Mouse (Mus musculus) urinary bladder, postnatal 10 days (tissue): ENCODE data around the gene Fgd3.
A peak's percentile ranks its signal among the peaks of the same experiment; 100 is the strongest.

Experiments used
- DNase-seq: peaks from one replicate; pipeline ENCODE4 v3.0.0; 2022; ENCODE audit warnings: low spot score

Gene Fgd3

GRCm38 (mm10) chr13:49341012-49341830, 21.1 kb upstream of the Fgd3 start, which contains the start of gene Bicd2:
Bicd2 (plus strand) TSS chr13:49341585.
- DNase-seq, result peak; percentile 88

DNA sequence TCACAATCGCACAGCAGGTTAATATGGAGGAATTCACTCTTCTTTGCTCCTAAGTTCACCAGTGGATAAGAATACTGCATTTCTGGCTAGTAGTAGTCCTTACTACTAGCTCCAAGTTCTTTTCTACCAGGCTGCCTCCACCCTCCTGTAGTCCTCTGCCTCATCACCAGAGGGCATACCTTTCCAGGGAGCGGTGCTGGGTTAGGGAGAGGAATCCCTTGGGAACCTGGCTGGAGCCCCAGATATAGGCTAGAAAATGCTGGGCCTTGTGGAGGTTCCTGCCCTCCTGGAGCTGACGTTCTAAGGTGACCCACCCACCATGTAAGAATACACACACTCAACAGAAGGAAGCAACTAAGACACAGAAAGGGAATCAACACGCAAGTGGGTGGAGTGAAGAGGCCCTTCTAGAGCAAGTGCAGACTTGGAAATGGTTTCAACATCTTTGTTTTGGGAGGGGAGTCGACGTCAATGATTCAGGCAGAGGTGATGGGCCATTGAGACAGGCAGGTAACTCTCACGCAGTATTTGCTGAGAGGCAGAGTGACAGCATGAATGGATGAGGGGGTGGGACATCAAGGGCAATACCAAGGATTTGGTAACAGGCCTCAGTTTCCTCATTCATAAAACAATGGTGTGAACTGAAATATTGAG, 18.9 kb upstream of the Fgd3 start:
- DNase-seq, result no peak

DNA sequence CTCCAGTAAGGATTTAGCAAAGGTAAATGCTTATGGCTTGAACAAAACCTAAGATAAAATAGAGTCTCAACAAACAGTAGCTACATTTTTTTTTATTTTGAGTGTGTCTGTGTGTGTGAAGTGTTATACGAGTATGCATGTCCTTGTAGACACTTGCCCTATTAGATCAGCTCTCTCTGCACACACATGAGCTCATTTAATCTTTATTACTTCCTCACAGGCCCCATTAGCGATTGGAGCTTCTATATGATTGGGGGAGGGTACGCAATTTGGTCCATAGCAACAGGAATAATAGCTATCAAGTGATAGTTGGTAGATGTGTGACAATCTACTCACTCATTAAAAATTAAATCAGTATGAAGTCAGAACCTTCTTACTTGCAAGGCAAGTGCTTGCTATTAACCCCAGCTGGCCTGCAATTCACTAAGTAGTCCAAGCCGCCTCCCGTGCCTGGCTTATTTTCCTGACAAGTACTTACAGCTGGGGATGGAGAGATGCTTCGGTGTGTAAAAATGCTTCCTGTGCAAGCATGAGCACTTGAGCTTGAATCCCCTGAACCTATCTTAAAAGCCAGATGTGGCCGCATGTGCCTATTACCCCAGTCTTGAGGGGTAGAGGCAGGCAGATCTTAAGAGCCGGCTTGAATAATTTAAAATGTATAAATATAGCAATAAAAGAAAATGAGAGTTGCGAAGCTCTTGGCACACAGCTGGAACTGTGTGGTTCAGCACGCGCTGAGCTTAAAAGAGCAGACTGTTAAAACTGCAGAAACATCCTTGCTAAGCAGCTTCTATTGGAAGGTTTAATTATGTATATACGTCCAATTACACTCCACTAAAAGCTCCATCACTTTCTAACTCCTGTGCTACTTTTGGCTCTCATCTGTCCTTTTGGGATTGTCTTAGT, 15.2 kb upstream of the Fgd3 start:
- no peak for DNase-seq

DNA sequence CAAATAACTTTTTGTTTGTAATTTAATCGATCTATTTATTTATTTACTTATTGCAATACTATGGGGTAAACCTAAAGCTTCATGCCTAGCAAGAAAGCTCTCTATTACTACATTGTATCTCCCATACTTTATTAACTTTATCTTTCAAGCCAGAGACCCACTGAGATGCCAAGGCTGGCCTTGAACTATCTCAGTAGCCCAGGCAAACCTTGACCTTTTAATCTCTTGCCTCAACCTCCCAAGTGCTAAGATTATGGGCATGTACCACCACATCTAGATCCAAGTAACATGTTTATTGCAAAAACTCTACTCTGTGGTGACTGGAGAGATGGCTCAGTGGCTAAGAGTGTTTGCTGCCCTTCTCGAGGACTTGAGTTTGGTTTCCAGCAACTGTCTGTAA, 13.1 kb upstream of the Fgd3 start:
- no peak for DNase-seq

- DNase-seq, result no peak
Measured at GRCm38 (mm10) chr13:49328101-49328500, 8.0 kb upstream of the Fgd3 start.

- no peak for DNase-seq
Measured at GRCm38 (mm10) chr13:49326246-49327206, 6.4 kb upstream of the Fgd3 start.

- DNase-seq, result no peak
Measured at GRCm38 (mm10) chr13:49324871-49325270, 4.8 kb upstream of the Fgd3 start.

- no peak for DNase-seq
Measured at GRCm38 (mm10) chr13:49322739-49323138, 2.6 kb upstream of the Fgd3 start.

GRCm38 (mm10) chr13:49322169-49322568, 2.1 kb upstream of the Fgd3 start:
- no peak for DNase-seq

- DNase-seq, result no peak
Measured at GRCm38 (mm10) chr13:49321452-49321851, 1.3 kb upstream of the Fgd3 start.

DNA sequence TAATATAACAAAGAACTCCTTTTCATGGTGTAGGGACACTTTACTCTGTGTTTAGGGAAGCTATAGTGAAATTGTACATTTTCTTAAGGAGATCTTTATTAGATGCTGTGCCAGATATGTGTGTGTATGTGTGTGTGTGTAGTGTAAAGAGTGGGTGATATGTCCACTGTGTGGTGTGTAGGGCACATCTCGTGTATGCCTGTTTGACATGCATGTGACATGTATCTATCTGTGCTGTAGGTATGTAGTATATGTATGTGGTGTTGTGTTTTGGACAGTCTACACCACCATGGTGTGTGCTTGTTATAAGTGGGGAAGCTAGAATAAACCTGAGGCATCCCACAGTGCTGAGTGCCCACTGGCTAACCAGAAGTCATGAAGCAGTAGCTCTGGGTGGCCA, 403 bp upstream of the Fgd3 start:
- DNase-seq, result no peak

DNA sequence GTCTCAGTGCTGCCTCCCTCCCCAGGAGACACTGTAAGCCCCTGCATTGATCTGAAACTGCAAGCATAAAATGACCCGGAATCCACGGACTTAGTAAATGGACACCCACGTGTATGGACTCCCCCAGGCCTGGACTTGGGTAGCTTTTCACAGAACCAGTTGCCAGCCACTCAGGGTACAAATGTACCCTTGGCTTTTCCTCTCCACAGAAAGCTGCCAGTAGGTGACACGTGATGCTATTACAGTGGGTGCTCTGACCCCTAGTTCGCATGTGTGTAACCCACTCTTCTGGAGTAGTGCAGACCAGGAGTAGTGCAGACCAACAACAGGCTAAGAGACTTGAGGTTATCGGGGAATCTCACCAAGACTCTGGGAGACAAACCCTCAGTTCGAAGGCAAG, 2.2 kb downstream of the Fgd3 start:
- DNase-seq, result no peak

DNA sequence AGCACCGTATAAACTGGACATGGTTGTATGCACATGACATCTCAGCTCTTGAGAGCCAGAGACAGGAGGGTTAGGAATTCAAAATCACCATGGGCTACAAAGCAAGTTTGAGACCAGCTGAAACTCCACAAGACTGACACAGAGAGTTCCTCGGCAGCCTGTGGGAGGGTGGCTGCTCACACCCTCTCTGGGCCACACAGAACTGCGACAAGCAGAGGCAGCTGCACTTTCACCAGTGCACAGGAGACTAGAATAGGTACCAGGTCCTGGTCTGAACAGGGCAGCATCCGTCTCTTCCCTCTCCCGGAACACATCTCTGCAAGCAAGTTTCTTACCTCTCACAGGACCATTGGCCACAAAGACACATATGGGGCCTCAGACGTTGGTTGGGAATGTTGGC, 2.6 kb downstream of the Fgd3 start:
- no peak for DNase-seq

GRCm38 (mm10) chr13:49316386-49317162, 3.5 kb downstream of the Fgd3 start:
- no peak for DNase-seq

GRCm38 (mm10) chr13:49311642-49312041, 8.5 kb downstream of the Fgd3 start:
- no peak for DNase-seq

GRCm38 (mm10) chr13:49309501-49309900, 10.6 kb downstream of the Fgd3 start:
- no peak for DNase-seq

- DNase-seq, result no peak
Measured at GRCm38 (mm10) chr13:49308861-49309403, 11.2 kb downstream of the Fgd3 start.

DNA sequence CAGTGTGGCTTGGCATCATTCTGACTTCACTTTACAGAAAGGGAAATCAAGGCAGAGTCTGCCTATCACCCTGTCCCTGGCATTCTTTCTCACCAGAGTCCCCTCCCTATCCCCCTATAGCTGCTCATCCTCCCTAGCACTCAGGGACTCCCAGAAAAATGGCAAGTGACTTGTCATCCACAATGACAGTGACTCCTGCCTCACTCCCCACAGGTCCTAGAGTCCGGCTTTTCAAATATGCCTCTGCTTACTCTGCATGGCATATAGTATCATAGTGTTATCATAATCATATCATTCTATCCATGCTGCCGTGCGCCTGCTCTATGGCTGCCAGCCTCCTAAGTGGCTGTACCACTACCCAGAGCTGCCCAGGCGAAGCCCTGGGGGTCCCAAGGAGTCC, 11.9 kb downstream of the Fgd3 start:
- no peak for DNase-seq

DNA sequence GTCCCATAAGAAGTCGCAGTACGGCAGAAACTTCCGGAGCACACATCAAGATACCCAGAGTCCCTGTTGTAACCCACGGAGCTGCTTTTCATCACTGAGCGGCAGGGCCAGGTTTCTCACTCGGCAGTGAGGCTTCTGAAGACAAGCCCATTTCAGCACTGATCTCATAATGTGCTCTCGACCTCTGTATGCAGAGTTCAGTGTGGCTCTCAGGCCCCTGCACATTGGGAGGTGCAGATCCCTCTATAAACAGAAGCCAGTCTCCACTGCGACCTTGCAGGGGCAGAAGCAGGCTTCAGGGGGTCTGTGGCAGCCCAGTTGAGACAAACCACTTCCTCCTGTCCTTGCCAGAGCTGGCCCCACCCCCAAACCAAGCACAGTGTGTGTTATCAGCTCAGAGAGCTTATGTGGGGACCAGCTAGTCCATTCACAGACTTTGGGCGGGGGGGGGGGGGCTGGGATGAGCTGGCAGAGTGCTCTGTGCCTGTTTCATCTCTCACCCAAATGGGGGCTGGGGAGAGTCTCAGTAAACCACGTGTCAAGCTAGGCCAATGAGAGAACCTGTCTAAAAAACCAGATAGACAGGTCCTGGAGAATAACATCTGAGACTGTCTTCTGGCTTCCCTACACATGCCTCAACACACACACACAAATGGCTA, 12.7 kb downstream of the Fgd3 start:
- no peak for DNase-seq
